Mouse (Mus musculus) heart, embryonic 16.5 days (tissue): ENCODE data around the gene Fgf2. TPM values are rescaled to one million over a fixed set of nuclear protein-coding genes. Genes with fewer than 3 reads are reported as not detected.

Experiments
- ATAC-seq: fragments of 200-750 bp; cut with Nextera tagmentation; replicated peaks from 2 replicates; pipeline ENCODE4 v1.8.0; 2017; ENCODE audit warnings: moderate number of reproducible peaks; ENCODE audit not compliant: insufficient read depth, low FRiP score; ENCODE audit errors: extremely low read depth
- H3K27ac ChIP-seq: fragments of 300-500 bp; sonication (generic); 2 replicates; pipeline ENCODE4 v1.5.1; 2014; ENCODE audit warnings: mild to moderate bottlenecking, low read length, control low read depth, moderate library complexity
- H3K27me3 ChIP-seq: fragments of 300-500 bp; sonication (generic); 2 replicates; pipeline ENCODE4 v1.6.1; 2014; ENCODE audit warnings: low read length, mixed read lengths; ENCODE audit not compliant: control insufficient read depth, insufficient read depth
- H3K36me3 ChIP-seq: fragments of 300-500 bp; sonication (generic); 2 replicates; pipeline ENCODE4 v1.6.1; 2014; ENCODE audit not compliant: control insufficient read depth, insufficient read depth
- H3K4me1 ChIP-seq: fragments of 300-500 bp; sonication (generic); 2 replicates; pipeline ENCODE4 v1.6.1; 2014; ENCODE audit warnings: low read length, mixed read lengths; ENCODE audit not compliant: control insufficient read depth, insufficient read depth
- H3K4me2 ChIP-seq: fragments of 300-500 bp; sonication (generic); 2 replicates; pipeline ENCODE4 v1.6.1; 2014; ENCODE audit warnings: low read depth, mild to moderate bottlenecking, control low read depth, low read length
- H3K4me3 ChIP-seq: fragments of 300-500 bp; sonication (generic); 2 replicates; pipeline ENCODE4 v1.5.1; 2014; ENCODE audit warnings: mild to moderate bottlenecking, control low read depth, low read length
- H3K9ac ChIP-seq: fragments of 300-500 bp; sonication (generic); 2 replicates; pipeline ENCODE4 v1.6.1; 2014; ENCODE audit warnings: low read length, control low read depth
- H3K9me3 ChIP-seq: fragments of 300-500 bp; sonication (generic); replicated peaks from 2 replicates; pipeline ENCODE4 v1.6.1; 2016; ENCODE audit warnings: low read length; ENCODE audit not compliant: control insufficient read depth
- WGBS: fragments of 180-500 bp; shearing (Covaris S2); extraction: QIAGEN DNeasy Blood & Tissue Kit; methylation state at CpG from one replicate; pipeline ENCODE4 v1.1.7; 2014; 5-methylcytosine and 5-hydroxymethylcytosine counted together
- polyA plus RNA-seq: library from polyadenylated mRNA; unstranded; fragments of >200 nt; fragmentation: Nextera tagmentation; extraction: Ambion mirVana; gene quantifications from 2 replicates; pipeline ENCODE4 v1.2.1, GENCODE M21; 2015

The Fgf2 gene
- 1.1 and 1.2 TPM in 2 replicates for polyA plus RNA-seq

- peak within 1 kb of the TSS; percentile 75 for H3K9ac ChIP-seq
- H3K4me1 ChIP-seq = peaks cover 5% of the 10 kb centered on the region
- no peak within 1 kb of the TSS for H3K27ac ChIP-seq
- 1% methylated on average over 74 of the region's 75 CpGs for WGBS
- peaks cover 19% of the 10 kb centered on the region; the same call in 1 of the 2 replicates for H3K27me3 ChIP-seq
- no peaks in the 10 kb centered on the region for H3K36me3 ChIP-seq
- peak within 1 kb of the TSS; percentile 86 for H3K4me2 ChIP-seq
- peak; percentile 59 for ATAC-seq
- peak within 1 kb of the TSS; percentile 63 for H3K4me3 ChIP-seq
- no peaks in the 10 kb centered on the region for H3K9me3 ChIP-seq
Observed at GRCm38 (mm10) chr3:37348221-37349165, at the start of gene Fgf2. Gene Fgf2, plus strand, starts transcription at chr3:37348346.

DNA sequence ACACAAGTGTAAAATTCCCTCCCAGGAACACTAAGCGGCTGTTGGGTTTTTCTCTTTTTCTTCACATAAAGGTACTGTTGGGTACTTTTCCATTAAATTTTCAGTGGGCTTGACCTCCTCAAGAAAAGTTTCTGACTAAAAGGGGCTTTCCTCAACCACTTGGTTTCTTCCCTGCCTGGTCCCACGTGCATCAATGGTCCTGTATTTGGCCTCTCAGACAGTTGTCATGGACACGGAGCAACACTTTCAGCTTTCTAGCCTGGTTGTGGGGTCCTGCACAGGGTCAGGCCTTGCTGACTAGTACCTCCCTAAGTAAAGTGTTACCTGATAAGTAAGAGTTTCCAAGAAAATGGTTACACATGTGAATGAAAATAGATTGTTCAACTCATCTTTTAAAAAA lies 48.7 kb upstream of the Fgf2 start:
- no peak for ATAC-seq

DNA sequence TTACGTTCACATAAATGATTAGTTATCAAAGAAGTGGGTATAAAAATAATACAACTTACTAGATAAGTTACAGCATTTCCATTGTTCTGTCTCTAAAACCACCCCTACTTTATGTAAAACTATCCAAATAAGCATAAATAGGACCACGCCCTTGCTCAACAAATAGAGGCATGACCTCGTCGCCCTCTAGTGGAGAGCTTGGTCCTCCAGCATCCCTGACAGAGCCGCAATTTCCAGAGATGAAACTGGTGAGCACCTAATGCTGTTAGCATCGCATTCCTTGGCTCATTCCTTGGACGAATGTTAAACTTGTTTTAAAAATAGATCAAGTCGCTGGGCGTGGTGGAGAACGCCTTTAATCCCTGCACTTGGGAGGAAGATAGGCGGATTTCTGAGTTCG lies 45.5 kb upstream of the Fgf2 start:
- H3K4me1 ChIP-seq = no peaks in the 10 kb centered on the region
- no peak overlapping the region for H3K4me2 ChIP-seq
- no peaks in the 10 kb centered on the region for H3K9me3 ChIP-seq
- no peaks in the 10 kb centered on the region for H3K27me3 ChIP-seq
- ATAC-seq = no peak
- WGBS = 31% methylated on average over 12 of the region's 12 CpGs
- H3K4me3 ChIP-seq = no peak overlapping the region
- H3K27ac ChIP-seq = no peak overlapping the region
- H3K36me3 ChIP-seq = no peaks in the 10 kb centered on the region
- H3K9ac ChIP-seq = no peak overlapping the region

More for the DNA sequence above, 48.7 kb upstream of the Fgf2 start:
- H3K27ac ChIP-seq = no peak overlapping the region
- no peaks in the 10 kb centered on the region for H3K36me3 ChIP-seq
- H3K27me3 ChIP-seq = no peaks in the 10 kb centered on the region
- H3K4me3 ChIP-seq = no peak overlapping the region
- H3K9me3 ChIP-seq = no peaks in the 10 kb centered on the region
- H3K4me1 ChIP-seq = no peaks in the 10 kb centered on the region
- no peak overlapping the region for H3K4me2 ChIP-seq
- no peak overlapping the region for H3K9ac ChIP-seq
- 68% methylated on average over 3 of the region's 3 CpGs for WGBS

DNA sequence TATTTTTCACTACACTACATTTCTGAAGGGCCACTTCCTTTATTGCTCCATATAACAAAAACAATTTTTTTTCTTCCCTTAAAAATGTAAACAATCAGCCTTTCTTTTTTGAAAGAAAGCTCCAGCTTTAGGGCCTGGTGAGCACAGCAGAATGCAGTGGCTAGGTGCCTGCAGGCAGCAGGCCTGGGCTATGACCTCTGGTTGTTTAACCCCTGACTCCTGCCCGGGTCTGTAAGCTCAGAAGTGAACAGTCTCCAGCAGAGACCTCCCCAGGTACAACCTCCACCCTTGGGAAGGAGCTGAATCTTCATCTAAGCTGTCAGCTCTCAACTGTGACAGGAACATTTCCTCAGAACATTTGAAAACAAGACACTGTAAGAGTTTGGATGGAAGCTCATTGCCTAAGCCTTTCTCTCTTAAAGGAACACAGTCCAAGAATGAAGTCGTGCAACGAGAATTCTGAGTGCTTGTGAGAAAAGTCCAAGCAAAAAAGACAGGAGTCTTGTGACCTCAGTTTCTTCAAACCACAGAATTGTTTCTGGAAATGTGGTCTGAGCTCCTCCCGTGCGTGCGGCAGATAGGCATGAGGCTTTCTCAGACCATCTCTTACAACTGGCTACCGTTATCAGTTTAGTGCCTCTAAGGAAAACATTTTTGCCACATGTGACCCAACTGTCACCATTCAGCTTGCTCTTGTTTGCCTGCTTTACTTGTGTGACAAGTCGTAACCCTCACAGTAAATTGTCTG lies 44.6 kb upstream of the Fgf2 start:
- 57% methylated on average over 8 of the region's 8 CpGs for WGBS
- Histone ChIP-seq H3K4me1 (no peaks in the 10 kb centered on the region), H3K9ac (no peak overlapping the region), H3K36me3 (no peaks in the 10 kb centered on the region), H3K27me3 (no peaks in the 10 kb centered on the region), H3K4me3 (no peak overlapping the region), H3K27ac (no peak overlapping the region), H3K4me2 (no peak overlapping the region), H3K9me3 (no peaks in the 10 kb centered on the region)
- no peak for ATAC-seq

DNA sequence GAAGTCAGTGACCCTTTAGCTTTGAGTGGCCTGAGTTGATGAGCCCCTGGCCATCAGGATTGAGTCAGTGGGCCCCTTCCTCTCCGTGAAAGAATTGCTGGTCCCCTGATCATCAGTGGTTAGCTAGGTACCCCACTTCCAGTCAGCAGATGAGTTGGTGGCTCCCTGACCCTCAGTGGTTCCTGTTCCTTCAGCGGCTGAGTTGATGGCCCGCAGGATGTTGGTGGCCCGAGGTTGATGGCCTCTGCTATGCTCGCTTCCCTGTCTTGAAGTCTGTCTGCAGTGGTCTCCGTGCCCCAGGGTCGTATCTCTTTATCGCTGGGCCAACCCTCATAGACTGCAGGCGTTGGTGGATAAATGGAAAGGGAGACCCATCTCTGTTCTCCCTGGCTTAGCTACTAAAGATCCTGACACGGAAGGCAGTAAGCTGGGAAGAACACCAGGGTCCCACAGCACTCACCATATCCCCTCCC lies 36.2 kb upstream of the Fgf2 start:
- ATAC-seq = no peak; the same call in 1 of the 2 replicates
- H3K9ac ChIP-seq = peak overlapping the region; percentile 79
- 0 out of 2 replicates have a peak, but pooled peaks cover 2% of the 10 kb centered on the region for H3K4me1 ChIP-seq
- H3K9me3 ChIP-seq = no peaks in the 10 kb centered on the region; the same call in 1 of the 2 replicates
- H3K27me3 ChIP-seq = no peaks in the 10 kb centered on the region
- H3K36me3 ChIP-seq = no peaks in the 10 kb centered on the region
- no peak overlapping the region for H3K27ac ChIP-seq
- WGBS = 2% methylated on average over 10 of the region's 10 CpGs
- peak overlapping the region; percentile 69 for H3K4me3 ChIP-seq
- peak overlapping the region; percentile 81 for H3K4me2 ChIP-seq

GRCm38 (mm10) chr3:37312370-37312941 lies 35.7 kb upstream of the Fgf2 start, which contains the start of the genes Bbs12 and Cetn4:
Gene Bbs12, plus strand, starts transcription at chr3:37312554.
Gene Cetn4, minus strand, starts transcription at chr3:37312708.
- no peaks in the 10 kb centered on the region for H3K27me3 ChIP-seq
- peak within 1 kb of the TSS; percentile 81 for H3K4me2 ChIP-seq
- WGBS = under 1% methylated on average over 54 of the region's 54 CpGs
- 0 out of 2 replicates have a peak, but pooled peaks cover 2% of the 10 kb centered on the region for H3K4me1 ChIP-seq
- peak; percentile 100 for ATAC-seq
- no peaks in the 10 kb centered on the region; the same call in 1 of the 2 replicates for H3K9me3 ChIP-seq
- no peaks in the 10 kb centered on the region for H3K36me3 ChIP-seq
- peak within 1 kb of the TSS; percentile 34 for H3K27ac ChIP-seq
- H3K9ac ChIP-seq = peak within 1 kb of the TSS; percentile 79
- peak within 1 kb of the TSS; percentile 69 for H3K4me3 ChIP-seq

GRCm38 (mm10) chr3:37313371-37313770 lies 34.8 kb upstream of the Fgf2 start:
- no peaks in the 10 kb centered on the region for H3K27me3 ChIP-seq
- H3K9ac ChIP-seq = peak overlapping the region; percentile 79
- peak overlapping the region; percentile 69 for H3K4me3 ChIP-seq
- ATAC-seq = no peak
- H3K36me3 ChIP-seq = no peaks in the 10 kb centered on the region
- H3K9me3 ChIP-seq = no peaks in the 10 kb centered on the region; the same call in 1 of the 2 replicates
- 32% methylated on average over 1 of the region's 1 CpGs for WGBS
- H3K4me2 ChIP-seq = peak overlapping the region; percentile 81
- H3K4me1 ChIP-seq = 0 out of 2 replicates have a peak, but pooled peaks cover 2% of the 10 kb centered on the region
- H3K27ac ChIP-seq = no peak overlapping the region

GRCm38 (mm10) chr3:37316233-37316632 lies 31.9 kb upstream of the Fgf2 start:
- Histone ChIP-seq H3K4me3 (no peak overlapping the region), H3K27me3 (no peaks in the 10 kb centered on the region), H3K9me3 (no peaks in the 10 kb centered on the region), H3K9ac (no peak overlapping the region), H3K36me3 (peaks cover 5% of the 10 kb centered on the region; the same call in 1 of the 2 replicates), H3K4me2 (no peak overlapping the region), H3K27ac (no peak overlapping the region), H3K4me1 (0 out of 2 replicates have a peak, but pooled peaks cover 2% of the 10 kb centered on the region)
- WGBS = 96% methylated on average over 1 of the region's 1 CpGs
- no peak for ATAC-seq
